Mouse (Mus musculus) embryonic facial prominence, embryonic 12.5 days (tissue): ENCODE results near the gene Ak4. TPM values are rescaled to one million over a fixed set of nuclear protein-coding genes. Genes with fewer than 3 reads are reported as not detected.

Source experiments
- polyA plus RNA-seq: library from polyadenylated mRNA; unstranded; fragments of >200 nt; fragmentation: Nextera tagmentation; extraction: Ambion mirVana; gene quantifications from 2 replicates; pipeline ENCODE4 v1.2.1, GENCODE M21; 2016

Ak4 gene
- polyA plus RNA-seq, 1 experiment from 2014 or later, result 11.4 TPM

Other genes with a start within 250 kb of the Ak4 start
- 68.9 and 74.8 TPM in 2 replicates for gene Jak1, start 154.0 kb upstream of the Ak4 start, polyA plus RNA-seq
- 2.6 and 3.3 TPM in 2 replicates for gene Dnajc6, start 77.4 kb downstream of the Ak4 start, polyA plus RNA-seq
- 78.9 and 82.9 TPM in 2 replicates for gene Leprot, start 228.4 kb downstream of the Ak4 start, polyA plus RNA-seq